ENCODE assay signal across 23 mouse cellular contexts in the genomic region with DNA sequence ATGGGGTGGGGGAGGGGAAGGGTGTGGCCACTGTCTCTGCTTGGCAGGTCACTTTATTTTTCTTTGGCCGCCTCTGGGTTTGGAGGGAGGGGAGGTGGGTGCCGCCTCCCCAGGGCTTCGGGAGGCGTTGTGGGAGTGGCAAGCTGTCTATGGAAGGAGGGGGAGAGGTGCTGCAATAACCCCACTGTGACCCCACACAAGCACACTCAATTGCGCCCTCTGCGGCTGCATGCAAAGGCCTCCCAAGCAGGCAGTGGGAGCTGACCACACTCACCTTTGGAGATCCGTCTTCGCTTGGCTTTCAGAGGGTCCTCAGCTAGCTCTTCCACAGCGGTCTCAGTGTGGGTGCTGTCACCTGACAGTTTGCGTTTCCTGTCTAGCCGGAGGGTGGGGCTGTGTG.
DNase-seq lines count a peak whose midpoint lies in the region; ATAC-seq and TF ChIP-seq lines count a peak whose summit lies in the region.
"Had no signal": no experiment of that assay in that cellular context is flagged by ENCODE, and none has a peak within 500 bp of the region (broad histone marks: within the 10 kb centered on the region; RNA-seq: fewer than 3 reads in every experiment).

No protein-coding gene starts in this region.

- 0 out of 2 replicates have a peak, but pooled peaks have one; percentile 3 for TF ChIP-seq CTCF in hindbrain, postnatal 0 days (IDR thresholded peaks at IDR 0.05; ENCODE audit: low read depth)
- TF ChIP-seq CTCF in lung, postnatal 0 days (IDR thresholded peaks at IDR 0.05) = peak; percentile 16; the same call in 1 of the 2 replicates
- TF ChIP-seq CTCF in ES-Bruce4 (IDR thresholded peaks at IDR 0.05; ENCODE audit: low read depth, low read length) (no peak), G1E (IDR thresholded peaks at IDR 0.05; ENCODE audit: low read depth, low read length) (no peak)

- H3K36me3 ChIP-seq in hindbrain, postnatal 0 days (ENCODE audit: insufficient read depth, low read length) = no peaks in the 10 kb centered on the region
- peaks cover 23% of the 10 kb centered on the region for H3K36me3 ChIP-seq in hindbrain, embryonic 14.5 days (replicated peaks; ENCODE audit: control insufficient read depth, insufficient read depth)
- no peaks in the 10 kb centered on the region for H3K36me3 ChIP-seq in lung, postnatal 0 days (ENCODE audit: insufficient read depth, low read length)
- H3K36me3 ChIP-seq in ES-Bruce4 (ENCODE audit: control insufficient read depth, insufficient read depth, low read length, poor library complexity, severe bottlenecking) (no peaks in the 10 kb centered on the region), G1E (replicated peaks) (peaks cover 99% of the 10 kb centered on the region)

- H3K4me2 ChIP-seq in hindbrain, postnatal 0 days (ENCODE audit: low read depth, low read length) = no peak overlapping the region
- no peak overlapping the region for H3K4me2 ChIP-seq in hindbrain, embryonic 14.5 days (replicated peaks)
- H3K4me2 ChIP-seq in lung, postnatal 0 days (replicated peaks; ENCODE audit: low read depth, low read length) = no peak overlapping the region
- H3K4me2 ChIP-seq: forebrain, embryonic 13.5 days; heart, embryonic 11.5 days; hindbrain, embryonic 13.5 days had no signal

- H3K27me3 ChIP-seq in hindbrain, postnatal 0 days (ENCODE audit: insufficient read depth, low read length) = no peaks in the 10 kb centered on the region
- 0 out of 2 replicates have a peak, but pooled peaks cover 7% of the 10 kb centered on the region for H3K27me3 ChIP-seq in hindbrain, embryonic 14.5 days (ENCODE audit: control insufficient read depth, insufficient read depth, low read length)
- H3K27me3 ChIP-seq in lung, postnatal 0 days (replicated peaks; ENCODE audit: insufficient read depth, low read length) = no peaks in the 10 kb centered on the region
- H3K27me3 ChIP-seq in ES-Bruce4 (ENCODE audit: control insufficient read depth, insufficient read depth, low read length, poor library complexity, severe bottlenecking) (no peaks in the 10 kb centered on the region), G1E (ENCODE audit: insufficient read depth, low read length) (no peaks in the 10 kb centered on the region)
- H3K27me3 ChIP-seq: CH12.LX; forebrain, embryonic 13.5 days had no signal

- H3K27ac ChIP-seq in hindbrain, postnatal 0 days = no peak overlapping the region
- no peak overlapping the region for H3K27ac ChIP-seq in hindbrain, embryonic 14.5 days
- no peak overlapping the region for H3K27ac ChIP-seq in lung, postnatal 0 days (ENCODE audit: low read length)
- H3K27ac ChIP-seq in ES-Bruce4 (ENCODE audit: insufficient read depth, low read length) = peak overlapping the region; percentile 35
- H3K27ac ChIP-seq: forebrain, embryonic 10.5 days; hindbrain, embryonic 10.5 days had no signal

- TF ChIP-seq EP300 in lung, postnatal 0 days (IDR thresholded peaks at IDR 0.05) = no peak
- no peak for TF ChIP-seq EP300 in ES-Bruce4 (IDR thresholded peaks at IDR 0.05; ENCODE audit: insufficient read depth, low read depth, low read length)

- no peak overlapping the region for H3K4me3 ChIP-seq in hindbrain, postnatal 0 days (ENCODE audit: low read length)
- H3K4me3 ChIP-seq in hindbrain, embryonic 14.5 days (replicated peaks; ENCODE audit: low read length) = no peak overlapping the region
- no peak overlapping the region for H3K4me3 ChIP-seq in lung, postnatal 0 days (ENCODE audit: low read depth, low read length)
- H3K4me3 ChIP-seq in ES-Bruce4 (ENCODE audit: low read depth, low read length) (no peak overlapping the region), G1E (ENCODE audit: low read depth, low read length) (peak overlapping the region; percentile 13; the same call in 1 of the 2 replicates)
- H3K4me3 ChIP-seq: forebrain, embryonic 10.5 days; forebrain, embryonic 13.5 days; hindbrain, embryonic 10.5 days; hindbrain, embryonic 13.5 days had no signal

- no peaks in the 10 kb centered on the region; the same call in 1 of the 2 replicates for H3K4me1 ChIP-seq in hindbrain, postnatal 0 days (ENCODE audit: insufficient read depth, low read length)
- peaks cover 11% of the 10 kb centered on the region for H3K4me1 ChIP-seq in hindbrain, embryonic 14.5 days (replicated peaks; ENCODE audit: control insufficient read depth, insufficient read depth, low read length)
- no peaks in the 10 kb centered on the region for H3K4me1 ChIP-seq in lung, postnatal 0 days (ENCODE audit: insufficient read depth, low read depth, low read length)
- H3K4me1 ChIP-seq in ES-Bruce4 (ENCODE audit: control insufficient read depth, insufficient read depth, low read length) (peaks cover 4% of the 10 kb centered on the region), G1E (ENCODE audit: insufficient read depth, low read depth, low read length) (peaks cover 84% of the 10 kb centered on the region)

- TF ChIP-seq POLR2A in ES-Bruce4 (IDR thresholded peaks at IDR 0.05; ENCODE audit: insufficient read depth, low read length) = no peak

- 59% methylated on average over 11 of the region's 11 CpGs for WGBS in hindbrain, postnatal 0 days
- WGBS in hindbrain, embryonic 14.5 days = 61% methylated on average over 11 of the region's 11 CpGs
- 47% methylated on average over 11 of the region's 11 CpGs for WGBS in lung, postnatal 0 days

- H3K9me3 ChIP-seq in hindbrain, postnatal 0 days (ENCODE audit: low read length) = no peaks in the 10 kb centered on the region
- H3K9me3 ChIP-seq in hindbrain, embryonic 14.5 days (ENCODE audit: control insufficient read depth, low read length) = no peaks in the 10 kb centered on the region
- H3K9me3 ChIP-seq in lung, postnatal 0 days (ENCODE audit: low read length) = no peaks in the 10 kb centered on the region
- H3K9me3 ChIP-seq in ES-Bruce4 (replicated peaks; ENCODE audit: control insufficient read depth, insufficient read depth, low read length, poor library complexity, severe bottlenecking) = no peaks in the 10 kb centered on the region
- H3K9me3 ChIP-seq in G1E (replicated peaks) = no peaks in the 10 kb centered on the region
- H3K9me3 ChIP-seq: forebrain, embryonic 10.5 days; forebrain, embryonic 13.5 days; hindbrain, embryonic 10.5 days; hindbrain, embryonic 13.5 days had no signal

- DNase-seq in hindbrain, postnatal 0 days (ENCODE audit: low spot score) = no peak
- DNase-seq in hindbrain, embryonic 14.5 days (ENCODE audit: low spot score) = no peak
- DNase-seq in lung, postnatal 0 days (ENCODE audit: low spot score) = no peak
- DNase-seq in lung, postnatal 25 days (ENCODE audit: low spot score) = no peak
- DNase-seq in G1E (ENCODE audit: low spot score) = no peak
- no peak for DNase-seq in cerebellum, postnatal 14 days
- no peak for DNase-seq in left cerebral cortex, postnatal 4 days
- DNase-seq: adrenal gland, adult 2 months; adrenal gland, postnatal 14 days; cerebellum, adult 11-12 months; cerebellum, adult 8-10 months; cerebellum, postnatal 10 days; gastrocnemius, postnatal 10 days; gastrocnemius, postnatal 36 days; heart, postnatal 36 days had no signal

- intact Hi-C loops in left cerebral cortex, postnatal 4 days (cut with DNase I) = no loop called here

- ATAC-seq in hindbrain, postnatal 0 days = no peak
- ATAC-seq in hindbrain, embryonic 14.5 days (ENCODE audit: low FRiP score) = no peak
- no peak for ATAC-seq in lung, postnatal 0 days
- ATAC-seq in G1E (ENCODE audit: extremely low read depth, insufficient number of reproducible peaks, low FRiP score, poor library complexity, severe bottlenecking) = no peak
- ATAC-seq: forebrain, embryonic 13.5 days; forebrain, embryonic 16.5 days had no signal

- H3K9ac ChIP-seq in hindbrain, postnatal 0 days (replicated peaks; ENCODE audit: low read length) = no peak overlapping the region
- no peak overlapping the region for H3K9ac ChIP-seq in hindbrain, embryonic 14.5 days
- no peak overlapping the region for H3K9ac ChIP-seq in lung, postnatal 0 days (replicated peaks; ENCODE audit: low read depth)
- H3K9ac ChIP-seq in ES-Bruce4 (ENCODE audit: low read depth, poor library complexity, severe bottlenecking) = no peak overlapping the region
- H3K9ac ChIP-seq: forebrain, embryonic 13.5 days; hindbrain, embryonic 13.5 days had no signal

Comparison
In these comparisons a context has a peak if more than half of its experiments do, and no peak if none do; other contexts are left out.
1. CTCF ChIP-seq: peak in hindbrain, postnatal 0 days (single experiment) and lung, postnatal 0 days (single experiment); none in ES-Bruce4 (single experiment) and G1E (single experiment).